Mouse (Mus musculus) hindbrain, embryonic 13.5 days (tissue): ENCODE results near the gene Tigit. TPM values are rescaled to one million over a fixed set of nuclear protein-coding genes. Genes with fewer than 3 reads are reported as not detected.
A peak's percentile ranks its signal among the peaks of the same experiment; 100 is the strongest.

Experiments
- ATAC-seq: fragments of 200-750 bp; cut with Nextera tagmentation; 2 replicates; pipeline ENCODE4 v1.8.0; 2017; ENCODE audit warnings: moderate TSS enrichment; ENCODE audit not compliant: low FRiP score
- H3K27ac ChIP-seq: fragments of 300-500 bp; sonication (generic); 2 replicates; pipeline ENCODE4 v1.5.1; 2015; ENCODE audit warnings: inconsistent platforms, mild to moderate bottlenecking, moderate library complexity
- H3K27me3 ChIP-seq: fragments of 300-500 bp; sonication (generic); 2 replicates; pipeline ENCODE4 v1.6.1; 2015; ENCODE audit warnings: mild to moderate bottlenecking, inconsistent platforms
- H3K36me3 ChIP-seq: fragments of 300-500 bp; sonication (generic); 2 replicates; pipeline ENCODE4 v1.6.1; 2015; ENCODE audit warnings: mild to moderate bottlenecking, inconsistent platforms
- H3K4me1 ChIP-seq: fragments of 300-500 bp; sonication (generic); replicated peaks from 2 replicates; pipeline ENCODE4 v1.6.1; 2015; ENCODE audit warnings: inconsistent platforms
- H3K4me2 ChIP-seq: fragments of 300-500 bp; sonication (generic); 2 replicates; pipeline ENCODE4 v1.6.1; 2015; ENCODE audit warnings: inconsistent platforms, mild to moderate bottlenecking, moderate library complexity
- H3K4me3 ChIP-seq: fragments of 300-500 bp; sonication (generic); 2 replicates; pipeline ENCODE4 v1.5.1; 2015; ENCODE audit warnings: mild to moderate bottlenecking, inconsistent platforms
- H3K9ac ChIP-seq: fragments of 300-500 bp; sonication (generic); 2 replicates; pipeline ENCODE4 v1.6.1; 2015; ENCODE audit warnings: mild to moderate bottlenecking, inconsistent platforms
- H3K9me3 ChIP-seq: fragments of 300-500 bp; sonication (generic); 2 replicates; pipeline ENCODE4 v1.6.1; 2016; ENCODE audit warnings: inconsistent platforms
- WGBS: fragments of 180-500 bp; shearing (Covaris S2); methylation state at CpG from one replicate; pipeline ENCODE4 v1.1.7; 2015; 5-methylcytosine and 5-hydroxymethylcytosine counted together
- polyA plus RNA-seq: library from polyadenylated mRNA; unstranded; fragments of >200 nt; fragmentation: Nextera tagmentation; extraction: Ambion mirVana; gene quantifications from 2 replicates; pipeline ENCODE4 v1.2.1, GENCODE M21; 2015

Gene Tigit
- polyA plus RNA-seq: not detected in 2 replicates

DNA sequence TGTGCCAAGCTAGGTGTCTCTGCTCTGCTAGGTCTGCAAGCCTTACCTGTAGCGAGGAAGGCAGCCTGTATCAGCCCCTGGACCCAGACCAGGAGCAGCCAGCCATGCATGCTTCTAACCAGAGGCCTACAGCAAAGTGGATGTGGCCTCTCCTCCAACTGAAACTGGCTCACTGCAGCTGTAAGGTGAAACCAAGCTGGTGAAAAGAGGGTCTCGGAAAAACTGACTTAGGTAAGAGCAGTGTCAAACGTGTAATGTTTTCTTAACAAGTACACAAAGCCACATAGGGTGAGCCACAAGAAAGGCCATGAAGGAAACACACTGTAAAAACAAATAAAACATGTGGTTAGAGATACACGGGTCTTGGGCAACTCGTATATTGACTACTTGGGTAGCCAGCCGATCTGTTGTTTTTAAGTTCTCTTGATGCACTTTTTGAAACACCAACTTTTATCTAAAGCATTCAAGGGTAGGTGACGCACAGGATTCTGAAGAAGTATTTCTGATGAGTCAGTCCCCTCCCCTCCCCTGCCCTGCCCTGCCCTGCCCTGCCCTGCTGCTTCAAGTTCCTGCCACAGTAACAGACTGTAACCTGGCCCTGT is at the start of gene Tigit:
TSS of gene Tigit (minus strand) at position 169 of the 602 bp plus-strand sequence.
- no peaks in the 10 kb centered on the region for H3K36me3 ChIP-seq
- no peak within 1 kb of the TSS for H3K4me2 ChIP-seq
- H3K4me1 ChIP-seq: no peaks in the 10 kb centered on the region
- H3K4me3 ChIP-seq: no peak within 1 kb of the TSS
- H3K27ac ChIP-seq: no peak within 1 kb of the TSS
- no peaks in the 10 kb centered on the region for H3K9me3 ChIP-seq
- 89% methylated on average over 7 of the region's 7 CpGs for WGBS
- H3K9ac ChIP-seq: no peak within 1 kb of the TSS
- no peaks in the 10 kb centered on the region for H3K27me3 ChIP-seq
- no peak for ATAC-seq

- H3K9me3 ChIP-seq: no peaks in the 10 kb centered on the region
- no peaks in the 10 kb centered on the region for H3K36me3 ChIP-seq
- peaks cover 25% of the 10 kb centered on the region for H3K4me1 ChIP-seq
- no peak overlapping the region for H3K4me3 ChIP-seq
- no peak overlapping the region for H3K4me2 ChIP-seq
- H3K27ac ChIP-seq: no peak overlapping the region
- WGBS: 90% methylated on average over 7 of the region's 7 CpGs
- no peak overlapping the region for H3K9ac ChIP-seq
- no peak for ATAC-seq
- no peaks in the 10 kb centered on the region for H3K27me3 ChIP-seq
Measured at GRCm38 (mm10) chr16:43711361-43711760, 47.4 kb upstream of the Tigit start.

DNA sequence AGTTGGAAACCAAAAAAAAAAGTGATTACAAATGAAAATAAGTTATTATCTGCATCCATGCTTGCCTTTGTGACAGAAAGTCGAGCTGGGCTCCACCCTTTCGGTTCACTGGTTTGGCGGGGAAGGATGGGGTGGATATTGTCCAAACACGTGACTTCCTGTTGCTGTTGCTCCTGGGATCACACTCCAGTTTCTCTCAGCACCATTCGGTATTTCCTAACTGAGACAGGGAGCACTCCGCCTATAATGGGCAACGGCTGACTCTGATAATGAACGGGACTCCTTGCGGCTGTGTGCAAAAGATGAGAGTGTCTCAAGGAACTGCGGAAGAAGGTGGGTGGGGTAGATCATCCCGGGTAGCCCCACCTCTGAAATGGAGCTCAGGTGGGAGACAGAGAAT is 46.7 kb upstream of the Tigit start:
- H3K36me3 ChIP-seq: no peaks in the 10 kb centered on the region
- no peak overlapping the region for H3K4me2 ChIP-seq
- no peak for ATAC-seq
- H3K27ac ChIP-seq: no peak overlapping the region
- H3K27me3 ChIP-seq: no peaks in the 10 kb centered on the region
- no peak overlapping the region for H3K9ac ChIP-seq
- H3K9me3 ChIP-seq: no peaks in the 10 kb centered on the region
- 84% methylated on average over 11 of the region's 11 CpGs for WGBS
- H3K4me1 ChIP-seq: peaks cover 25% of the 10 kb centered on the region
- H3K4me3 ChIP-seq: no peak overlapping the region

GRCm38 (mm10) chr16:43710134-43710475 is 46.2 kb upstream of the Tigit start:
- WGBS: 48% methylated on average over 6 of the region's 6 CpGs

DNA sequence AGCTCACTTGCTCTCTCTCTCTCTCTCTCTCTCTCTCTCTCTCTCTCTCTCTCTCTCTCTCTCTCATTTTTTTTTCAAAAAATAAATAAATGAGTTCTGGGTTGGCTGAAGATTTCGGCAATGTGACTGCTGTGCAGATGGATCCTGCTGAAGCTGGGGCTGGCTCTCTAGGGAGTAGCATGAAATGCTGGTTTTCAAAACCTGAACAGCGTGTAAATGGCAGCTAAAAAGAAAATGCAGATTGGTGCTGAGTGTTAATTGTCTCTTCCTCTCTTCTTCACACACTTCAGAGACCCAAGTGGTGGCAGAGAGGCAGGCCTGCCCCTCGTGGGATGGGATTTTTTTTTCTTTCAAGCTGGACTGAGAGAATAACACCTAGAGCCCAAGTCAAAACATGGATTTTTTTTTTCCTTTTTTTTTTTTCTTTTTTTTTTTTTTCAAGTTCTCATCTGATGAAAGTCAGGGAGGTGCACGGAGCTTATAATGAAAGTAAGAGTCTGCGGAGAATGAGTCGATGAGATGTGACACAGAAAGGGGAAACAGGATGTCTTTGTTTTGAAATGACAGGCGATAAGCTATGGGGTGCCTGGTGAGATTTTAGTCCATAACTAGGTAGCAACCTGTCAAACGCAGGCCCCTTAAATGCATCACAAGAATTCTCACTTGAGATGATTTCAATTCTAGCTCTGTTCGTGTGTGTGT is 45.6 kb upstream of the Tigit start:
- Histone ChIP-seq H3K4me1 (peaks cover 25% of the 10 kb centered on the region), H3K4me2 (peak overlapping the region; percentile 51), H3K9me3 (no peaks in the 10 kb centered on the region), H3K27me3 (no peaks in the 10 kb centered on the region), H3K4me3 (peak overlapping the region; percentile 27), H3K9ac (peak overlapping the region; percentile 39; the same call in 1 of the 2 replicates), H3K36me3 (no peaks in the 10 kb centered on the region), H3K27ac (peak overlapping the region; percentile 80)
- 30% methylated on average over 9 of the region's 9 CpGs for WGBS
- peak; percentile 82 for ATAC-seq

More at GRCm38 (mm10) chr16:43710134-43710475, 46.2 kb upstream of the Tigit start:
- Histone ChIP-seq H3K36me3 (no peaks in the 10 kb centered on the region), H3K4me2 (peak overlapping the region; percentile 51; the same call in 1 of the 2 replicates), H3K9me3 (no peaks in the 10 kb centered on the region), H3K9ac (no peak overlapping the region), H3K4me3 (no peak overlapping the region), H3K27ac (no peak overlapping the region; the same call in 1 of the 2 replicates), H3K27me3 (no peaks in the 10 kb centered on the region), H3K4me1 (peaks cover 25% of the 10 kb centered on the region)
- no peak for ATAC-seq

DNA sequence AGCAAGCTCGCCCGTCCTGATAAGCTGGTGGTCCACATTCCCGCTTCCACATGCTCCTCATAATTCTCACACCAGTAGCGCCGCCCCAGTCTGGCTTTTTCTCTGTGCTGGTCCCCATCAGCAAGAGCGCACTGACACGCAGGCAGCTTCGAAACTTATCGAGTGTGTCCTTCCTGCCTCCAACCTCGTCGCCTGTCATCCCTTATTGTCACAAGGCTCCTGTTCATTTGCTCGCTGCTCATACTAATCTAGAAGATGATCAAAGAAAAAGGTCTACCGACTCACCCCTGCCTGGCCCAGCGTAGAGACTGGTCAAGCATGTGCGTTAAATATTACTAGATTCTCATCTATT is 45.1 kb upstream of the Tigit start:
- Histone ChIP-seq H3K9ac (peak overlapping the region; percentile 39; the same call in 1 of the 2 replicates), H3K4me2 (peak overlapping the region; percentile 51), H3K27me3 (no peaks in the 10 kb centered on the region), H3K36me3 (no peaks in the 10 kb centered on the region), H3K9me3 (no peaks in the 10 kb centered on the region), H3K4me1 (peaks cover 25% of the 10 kb centered on the region), H3K4me3 (peak overlapping the region; percentile 27), H3K27ac (peak overlapping the region; percentile 80)
- 41% methylated on average over 15 of the region's 15 CpGs for WGBS
- peak; percentile 80 for ATAC-seq

DNA sequence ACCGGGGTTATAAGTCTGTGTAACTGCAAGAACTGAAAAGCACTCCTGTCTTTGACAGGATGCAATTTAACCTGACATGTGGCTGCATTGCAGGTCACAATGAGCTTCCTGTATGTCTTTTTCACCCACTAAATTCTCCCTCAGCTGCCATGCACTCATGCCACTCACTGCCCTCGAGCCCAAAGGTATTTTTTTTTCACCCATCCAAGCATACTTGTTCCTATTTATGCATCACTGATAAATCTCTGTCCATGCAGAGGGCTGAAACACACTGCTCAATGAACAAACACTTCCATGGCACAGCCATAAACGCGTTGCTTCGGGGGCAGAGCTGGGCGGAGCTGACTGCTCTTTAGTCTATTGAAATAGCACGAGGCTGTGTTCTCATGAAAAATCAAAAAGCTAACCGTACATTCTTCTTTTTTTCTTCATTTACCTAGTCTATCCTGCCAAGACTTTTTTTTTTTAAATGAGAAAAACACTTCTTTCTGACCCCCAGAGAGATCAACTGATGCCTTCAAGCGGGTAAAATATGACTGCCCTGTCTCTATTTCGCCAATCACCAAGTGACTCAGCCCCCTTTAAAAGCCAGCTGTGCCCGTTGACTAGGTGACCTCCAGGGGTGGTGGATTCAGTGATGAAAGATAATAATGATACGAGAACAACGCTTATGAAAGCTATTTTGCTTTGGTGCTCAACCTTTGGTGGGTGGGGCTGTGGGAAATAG is 44.6 kb upstream of the Tigit start:
- Histone ChIP-seq H3K27me3 (no peaks in the 10 kb centered on the region), H3K9me3 (no peaks in the 10 kb centered on the region), H3K4me3 (peak overlapping the region; percentile 27), H3K27ac (peak overlapping the region; percentile 80), H3K4me2 (peak overlapping the region; percentile 51), H3K4me1 (peaks cover 25% of the 10 kb centered on the region), H3K9ac (peak overlapping the region; percentile 39; the same call in 1 of the 2 replicates), H3K36me3 (no peaks in the 10 kb centered on the region)
- ATAC-seq: peak; percentile 58; the same call in 1 of the 2 replicates
- WGBS: 45% methylated on average over 13 of the region's 13 CpGs

DNA sequence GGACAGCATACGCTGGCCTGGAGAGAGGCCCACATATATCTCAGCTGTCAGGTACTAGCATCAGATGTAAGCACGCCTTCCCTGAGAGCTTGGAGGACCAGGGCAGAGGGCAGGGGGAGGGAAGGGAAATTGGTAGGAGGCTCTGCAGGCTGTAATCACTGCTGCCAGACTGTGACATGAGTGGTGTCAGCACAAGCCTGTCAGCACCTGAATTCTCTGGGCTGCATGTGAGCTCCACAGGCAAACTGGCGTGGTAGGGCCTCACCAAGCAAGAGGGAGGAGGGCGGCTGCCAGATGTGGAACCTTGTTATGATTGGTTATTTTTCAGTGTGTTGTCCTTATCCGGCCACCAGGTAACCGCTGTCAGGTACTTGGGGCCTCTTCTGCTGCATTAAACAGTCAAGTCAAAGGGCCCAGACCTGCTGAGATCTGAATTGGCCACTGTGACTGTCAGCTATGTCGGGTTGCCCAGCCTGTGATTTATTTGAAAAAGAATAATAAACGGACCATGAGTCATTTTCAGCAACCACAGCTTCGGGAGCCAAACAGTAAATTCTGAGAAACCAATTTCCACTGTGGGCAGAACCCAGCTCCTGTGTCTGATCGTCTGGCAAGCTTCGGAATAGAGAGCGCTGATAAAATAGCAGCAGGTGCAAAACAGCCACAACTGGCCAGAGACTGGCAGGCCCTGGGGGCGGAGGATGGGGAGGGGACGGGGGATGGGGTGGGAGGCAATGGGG is 38.0 kb upstream of the Tigit start:
- Histone ChIP-seq H3K27ac (no peak overlapping the region), H3K4me1 (peaks cover 4% of the 10 kb centered on the region), H3K9ac (no peak overlapping the region), H3K9me3 (no peaks in the 10 kb centered on the region), H3K27me3 (no peaks in the 10 kb centered on the region), H3K4me2 (no peak overlapping the region), H3K36me3 (no peaks in the 10 kb centered on the region), H3K4me3 (no peak overlapping the region)
- 73% methylated on average over 14 of the region's 14 CpGs for WGBS
- 0 out of 2 replicates have a peak, but pooled peaks have one; percentile 36 for ATAC-seq

- H3K27me3 ChIP-seq: no peaks in the 10 kb centered on the region
- no peaks in the 10 kb centered on the region for H3K36me3 ChIP-seq
- H3K9ac ChIP-seq: no peak overlapping the region
- ATAC-seq: no peak
- H3K4me1 ChIP-seq: peaks cover 4% of the 10 kb centered on the region
- H3K4me2 ChIP-seq: no peak overlapping the region
- H3K4me3 ChIP-seq: no peak overlapping the region
- no peaks in the 10 kb centered on the region for H3K9me3 ChIP-seq
- H3K27ac ChIP-seq: no peak overlapping the region
- 88% methylated on average over 8 of the region's 8 CpGs for WGBS
Measured at GRCm38 (mm10) chr16:43700575-43700974, 36.6 kb upstream of the Tigit start.

GRCm38 (mm10) chr16:43698735-43699649 is 35.0 kb upstream of the Tigit start:
- WGBS: 87% methylated on average over 14 of the region's 14 CpGs
- H3K9ac ChIP-seq: no peak overlapping the region
- ATAC-seq: no peak

GRCm38 (mm10) chr16:43697772-43698171 is 33.8 kb upstream of the Tigit start:
- no peak overlapping the region for H3K4me2 ChIP-seq
- H3K4me3 ChIP-seq: no peak overlapping the region
- H3K4me1 ChIP-seq: peaks cover 4% of the 10 kb centered on the region
- no peak overlapping the region for H3K27ac ChIP-seq
- H3K9me3 ChIP-seq: no peaks in the 10 kb centered on the region
- H3K36me3 ChIP-seq: no peaks in the 10 kb centered on the region
- H3K9ac ChIP-seq: no peak overlapping the region
- 90% methylated on average over 7 of the region's 7 CpGs for WGBS
- ATAC-seq: no peak
- H3K27me3 ChIP-seq: no peaks in the 10 kb centered on the region

More at GRCm38 (mm10) chr16:43698735-43699649, 35.0 kb upstream of the Tigit start:
- Histone ChIP-seq H3K4me1 (peaks cover 4% of the 10 kb centered on the region), H3K4me3 (no peak overlapping the region), H3K4me2 (no peak overlapping the region), H3K36me3 (no peaks in the 10 kb centered on the region), H3K27ac (no peak overlapping the region), H3K9me3 (no peaks in the 10 kb centered on the region), H3K27me3 (no peaks in the 10 kb centered on the region)
